Mouse (Mus musculus): ENCODE measurements around the gene Srsf4. TPM values are rescaled to one million over a fixed set of nuclear protein-coding genes. Genes with fewer than 3 reads are reported as not detected.

Gene Srsf4
- polyA plus RNA-seq, 1 experiment: 40.1 TPM

- DNase-seq (ENCODE audit: low read depth, low spot score): no peak
- 88% methylated on average over 4 of the region's 4 CpGs for WGBS
Measured at GRCm38 (mm10) chr4:131940846-131941245, 67.4 kb downstream of the Srsf4 start.

GRCm38 (mm10) chr4:131947848-131948247 lies 74.4 kb downstream of the Srsf4 start:
- peak; percentile 31 for DNase-seq (ENCODE audit: low read depth, low spot score)
- WGBS: 36% methylated on average over 11 of the region's 11 CpGs

GRCm38 (mm10) chr4:131949903-131950302 lies 76.5 kb downstream of the Srsf4 start:
- no peak for DNase-seq (ENCODE audit: low read depth, low spot score)
- WGBS: 75% methylated on average over 5 of the region's 5 CpGs

- DNase-seq (ENCODE audit: low read depth, low spot score): no peak
- 83% methylated on average over 8 of the region's 8 CpGs for WGBS
Measured at GRCm38 (mm10) chr4:131950657-131951056, 77.2 kb downstream of the Srsf4 start.

Other genes starting within 250 kb of the Srsf4 start
- 2.3 and 3.5 TPM in 2 replicates for gene Ptpru, start 35.3 kb upstream of the Srsf4 start, polyA plus RNA-seq (2012; rRNA removed)
- gene Mecr, start 30.1 kb upstream of the Srsf4 start, polyA plus RNA-seq (2012; rRNA removed): 47.2 and 49.7 TPM in 2 replicates
- gene Tmem200b, start 48.2 kb downstream of the Srsf4 start, polyA plus RNA-seq (2012; rRNA removed): 6.0 and 6.1 TPM in 2 replicates
- gene Gm10300, start 201.1 kb downstream of the Srsf4 start, polyA plus RNA-seq (2012; rRNA removed): 0.04 and 0.12 TPM in 2 replicates
- gene Epb41, start 201.7 kb downstream of the Srsf4 start, polyA plus RNA-seq (2012; rRNA removed): 21.6 and 26.1 TPM in 2 replicates